Mouse (Mus musculus) cerebellum, postnatal 4 days (tissue): ENCODE results near the gene Akirin1.
A peak's percentile ranks its signal among the peaks of the same experiment; 100 is the strongest.

Experiments
- DNase-seq, 2 experiments: peaks; one replicate each; pipeline ENCODE4 v3.0.0; 2022; ENCODE audit warnings: low spot score in 2 of 2, mixed read lengths in 1 of 2

Akirin1 gene

DNA sequence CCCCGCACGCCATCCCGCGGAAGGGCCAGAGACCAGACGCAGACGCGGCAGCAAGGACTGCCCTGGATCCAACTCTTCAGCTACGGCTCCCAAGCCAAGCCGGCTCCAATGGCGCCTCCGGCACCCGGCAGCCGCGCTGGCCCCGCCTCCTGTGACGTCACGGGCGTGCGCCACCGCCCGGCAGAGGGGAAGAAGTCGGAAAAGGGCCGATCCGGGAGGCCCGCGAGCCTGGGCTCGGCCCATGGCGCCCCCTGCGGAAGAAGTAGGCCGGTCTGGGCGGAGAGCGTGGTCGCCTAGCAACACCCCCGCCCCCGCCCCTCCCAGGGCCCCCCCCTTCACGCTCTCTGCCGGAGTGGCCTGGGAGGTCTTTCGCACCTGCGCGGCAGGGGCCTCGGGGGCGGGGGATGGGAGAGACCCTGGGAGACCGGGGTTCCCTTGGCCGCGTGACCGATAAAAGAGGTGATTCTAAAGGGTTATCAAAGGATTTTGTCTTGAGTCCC is at the start of gene Akirin1:
Akirin1 (minus strand) TSS at position 194 of the 500 bp plus-strand sequence.
- peak; percentile 98 to 99 for DNase-seq

DNA sequence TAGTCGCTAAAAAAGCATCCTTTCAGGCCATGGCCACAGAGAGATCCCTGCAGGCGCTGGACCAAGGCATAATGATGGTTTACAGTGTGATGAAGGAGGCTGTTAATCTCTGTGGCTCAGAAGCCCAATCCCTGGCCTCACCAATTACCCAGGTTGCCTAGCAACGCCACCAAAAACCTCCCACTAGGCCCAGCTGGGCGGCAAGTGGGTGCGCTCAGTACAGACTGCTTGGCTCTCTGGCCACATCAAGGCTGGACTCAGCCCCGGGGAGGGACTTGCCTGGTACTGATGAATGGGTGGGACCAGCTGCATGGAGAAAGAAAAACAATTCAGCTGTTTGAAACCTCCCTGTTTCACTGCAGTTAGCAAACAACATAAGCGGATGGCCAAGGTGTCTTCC is 47.7 kb upstream of the Akirin1 start:
- no peak for DNase-seq

DNA sequence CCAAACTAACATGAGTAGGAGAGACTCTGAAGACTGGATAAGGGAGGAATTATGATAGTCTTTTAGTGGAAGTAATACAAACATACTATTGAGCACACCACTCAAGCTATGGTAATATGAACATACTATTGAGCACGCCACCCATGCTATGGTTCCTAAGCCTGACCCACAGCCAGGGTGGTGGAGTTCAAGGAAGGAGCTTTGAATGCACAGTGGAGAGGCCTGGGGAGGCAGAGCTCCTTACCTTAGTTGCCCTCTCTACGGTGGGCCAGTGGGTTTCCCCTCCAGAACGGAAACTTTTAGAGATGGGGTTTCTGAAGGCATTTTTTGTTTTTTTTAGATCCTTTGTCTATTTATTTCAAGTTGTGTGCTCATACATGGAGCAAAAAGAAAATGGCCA is 47.3 kb upstream of the Akirin1 start:
- DNase-seq = no peak

DNA sequence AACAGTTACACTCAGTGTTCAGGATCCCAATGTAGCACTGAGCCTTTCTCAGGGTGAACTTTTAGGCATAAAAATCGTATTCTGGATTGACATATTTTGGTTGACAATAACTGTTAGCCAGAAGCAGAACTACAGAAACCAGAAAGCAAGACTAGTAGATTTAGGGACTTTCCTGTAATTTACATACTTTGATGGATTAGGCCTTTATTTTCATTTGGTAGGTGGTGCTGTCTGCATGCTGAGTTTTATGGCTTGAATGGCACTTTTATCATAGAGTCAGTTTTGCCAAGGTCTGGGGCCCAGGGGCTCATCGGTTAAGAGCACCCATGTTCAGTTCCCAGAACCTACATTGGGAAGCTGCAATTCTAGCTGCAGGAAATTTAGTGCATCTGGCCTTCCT is 44.9 kb upstream of the Akirin1 start:
- no peak for DNase-seq

DNA sequence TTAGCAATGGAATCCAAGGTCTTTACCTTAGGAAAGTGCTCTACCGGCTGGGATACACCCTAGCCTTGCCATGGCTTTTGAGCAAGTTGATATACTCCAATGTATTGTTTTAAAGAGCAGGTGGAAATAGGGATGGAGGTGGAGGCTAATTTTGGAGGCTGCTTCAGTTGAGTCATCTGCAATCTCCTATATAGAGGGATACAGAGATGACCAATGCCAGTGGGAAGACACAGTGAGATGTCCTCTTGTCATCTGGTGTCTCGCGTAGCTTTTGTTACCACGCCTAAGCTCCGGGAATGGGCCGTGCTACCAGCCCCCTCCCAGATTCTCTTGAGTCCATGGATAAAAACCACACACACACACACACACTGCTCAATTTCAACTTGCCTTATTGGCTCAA is 43.0 kb upstream of the Akirin1 start:
- DNase-seq = no peak

DNA sequence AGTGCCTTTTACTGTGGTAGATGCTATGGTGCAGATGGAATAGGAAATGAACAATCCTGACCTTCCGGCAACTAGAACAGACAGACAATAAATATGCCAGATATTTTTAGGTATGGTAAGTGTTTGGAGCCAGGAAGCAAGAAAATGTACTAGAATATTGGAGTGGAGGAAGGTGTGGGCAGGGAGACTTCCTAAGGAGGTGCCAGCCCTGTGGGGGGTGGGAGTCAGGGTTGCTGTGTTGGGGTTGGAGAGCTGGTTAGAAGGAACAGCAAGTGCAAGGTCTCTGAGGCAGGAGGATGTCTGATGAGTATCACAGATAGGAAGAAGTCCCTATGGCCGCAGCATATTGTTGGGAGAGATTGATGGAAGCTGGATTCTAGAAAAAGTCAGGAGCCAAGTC is 42.5 kb upstream of the Akirin1 start:
- DNase-seq = no peak

DNA sequence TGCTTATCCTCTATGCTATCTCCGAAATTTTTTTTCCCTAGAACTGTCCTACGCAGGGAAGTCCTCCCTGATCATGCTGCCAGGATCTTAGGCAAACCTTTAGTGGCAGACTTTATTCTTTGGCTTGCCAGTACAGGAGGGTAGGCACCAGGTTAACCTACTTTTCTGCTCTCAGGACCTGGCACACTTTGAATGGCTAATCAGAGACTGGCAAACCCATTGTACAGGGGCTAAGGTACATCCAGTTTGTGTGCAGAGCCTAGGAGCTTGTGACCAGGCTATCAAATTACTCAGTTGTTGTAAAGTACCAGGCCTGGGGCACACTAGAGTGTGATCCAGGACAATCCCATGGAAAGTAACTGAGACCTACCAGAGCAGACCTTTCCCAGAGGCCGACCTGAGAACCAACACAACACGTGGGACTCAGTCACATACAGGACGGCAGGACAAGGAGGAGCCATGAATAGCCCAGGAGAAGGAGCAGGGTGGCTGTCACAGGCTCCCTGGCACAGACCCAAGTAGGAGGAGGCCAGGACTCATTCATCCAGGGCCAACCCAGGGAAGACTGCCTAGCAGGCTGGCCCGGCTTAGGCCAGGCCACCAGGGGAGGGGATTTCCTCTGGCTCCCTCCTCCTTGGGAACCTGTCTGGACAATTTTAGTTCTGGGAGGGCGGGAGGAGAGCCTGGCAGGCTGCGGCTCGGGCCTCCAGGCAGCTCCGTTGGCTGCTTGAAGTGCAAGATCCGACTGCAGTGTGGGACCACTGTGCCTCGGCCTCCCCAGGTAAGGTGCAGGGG is 37.2 kb upstream of the Akirin1 start, which contains the start of gene Rhbdl2:
Rhbdl2 (plus strand) TSS at position 684 of the 795 bp plus-strand sequence.
- peak; percentile 27 to 68 for DNase-seq

DNA sequence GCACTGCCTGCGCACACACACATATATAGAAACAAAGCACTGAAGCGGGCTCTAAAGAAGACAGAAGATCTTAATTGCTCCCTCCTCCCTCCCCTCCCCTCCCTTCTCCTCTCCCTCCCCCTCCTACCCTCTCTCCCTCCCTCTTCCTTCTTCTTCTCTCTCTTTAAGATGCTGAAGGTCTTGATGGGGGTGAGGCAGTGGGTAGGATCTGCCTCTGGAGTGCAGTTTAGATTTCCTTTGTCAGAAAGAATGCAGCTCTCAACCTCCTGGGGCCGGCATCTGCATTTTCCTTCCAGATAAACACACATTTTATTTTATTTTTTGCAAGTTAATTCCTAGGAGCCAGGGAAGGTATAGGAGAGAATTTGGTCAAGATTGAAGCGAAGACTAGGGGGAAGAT is 18.1 kb upstream of the Akirin1 start:
- no peak for DNase-seq

DNA sequence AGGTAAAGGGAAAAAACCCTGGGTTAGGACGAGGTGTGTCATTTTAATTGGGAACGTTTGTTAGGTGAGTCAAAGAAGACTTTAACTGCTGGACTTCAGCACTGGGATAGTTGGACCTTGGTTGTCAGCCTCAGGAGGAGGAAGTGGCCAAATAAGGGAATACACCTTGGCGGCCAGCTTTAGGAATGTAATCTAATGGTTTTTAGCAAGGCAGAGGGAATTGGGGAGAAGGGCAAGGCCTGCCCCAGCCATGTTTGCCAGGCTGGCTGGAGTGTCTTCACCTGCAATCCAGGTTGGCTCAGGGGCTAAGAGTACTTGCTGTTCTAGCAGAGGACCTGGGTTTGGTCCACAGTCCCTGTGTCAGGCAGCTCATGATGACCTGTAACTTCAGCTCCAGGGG is 17.7 kb upstream of the Akirin1 start:
- DNase-seq = no peak

DNA sequence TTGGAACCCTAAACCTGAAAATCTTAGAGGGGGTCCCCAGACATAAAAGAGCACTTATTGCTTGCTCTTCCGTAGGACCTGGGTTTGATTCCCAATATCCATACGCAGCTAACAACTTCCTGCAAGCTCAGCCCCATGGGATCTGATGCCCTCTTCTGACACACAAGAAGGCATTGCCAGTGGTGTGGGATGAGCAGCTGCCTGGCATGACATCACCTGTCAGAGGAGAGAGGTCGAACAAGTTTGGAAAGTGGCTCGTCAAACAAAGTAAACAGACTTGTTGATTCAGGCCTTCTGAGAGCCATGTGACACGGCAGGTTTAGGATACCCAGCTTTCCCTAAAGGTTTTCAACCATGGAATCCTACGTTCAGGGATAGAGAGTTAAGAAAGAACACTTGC is 14.9 kb upstream of the Akirin1 start:
- no peak for DNase-seq

DNA sequence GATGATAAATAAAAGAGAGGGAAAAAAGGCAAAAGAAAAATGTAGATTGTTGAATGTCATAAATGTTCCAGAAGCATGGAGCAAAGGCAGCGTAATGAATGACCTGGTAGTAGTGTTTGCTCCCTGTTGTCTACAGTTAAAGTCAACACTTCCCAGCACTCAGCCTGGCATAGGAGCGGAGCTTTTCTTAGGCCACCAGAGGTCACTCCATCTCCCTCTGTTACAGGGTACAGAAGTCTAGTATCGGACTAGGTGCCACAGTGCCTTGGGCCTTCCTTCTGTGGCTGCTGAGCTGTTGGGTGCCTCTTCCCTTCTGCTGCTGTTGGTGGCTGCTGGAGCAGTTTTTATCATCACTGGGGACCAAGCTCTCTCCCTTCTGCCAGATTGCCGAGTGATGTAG is 8.2 kb upstream of the Akirin1 start:
- DNase-seq = peak in 1 of 2 experiments; percentile 4

DNA sequence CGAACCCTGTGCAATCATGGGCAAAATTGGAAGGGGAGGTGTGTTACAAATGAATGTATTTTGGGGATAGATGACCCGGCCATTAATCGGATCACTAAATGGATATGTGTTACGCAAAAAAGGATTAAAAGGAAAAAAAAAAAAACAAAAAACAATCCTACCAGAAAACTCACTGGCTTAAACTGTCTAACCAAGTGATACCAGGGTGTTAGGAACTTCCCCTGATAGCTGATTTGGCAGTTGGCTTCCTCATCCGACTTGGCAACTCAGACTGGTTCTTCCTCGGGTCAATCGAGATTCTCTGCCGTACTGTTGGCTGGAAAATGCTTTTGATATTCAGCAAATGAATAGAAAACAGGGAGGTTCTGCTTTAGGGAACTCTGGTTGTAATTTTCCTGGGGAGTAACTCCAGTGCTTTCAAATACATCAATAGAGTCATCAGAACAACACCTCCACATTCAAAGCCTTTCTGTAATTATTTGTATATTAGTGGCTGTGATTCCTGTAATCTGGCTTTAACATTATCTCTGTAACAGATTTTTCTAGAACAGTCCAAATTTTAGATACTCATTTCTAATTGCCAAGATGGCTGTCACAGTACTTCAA is 665 bp upstream of the Akirin1 start:
- peak in 1 of 2 experiments; percentile 7 for DNase-seq

DNA sequence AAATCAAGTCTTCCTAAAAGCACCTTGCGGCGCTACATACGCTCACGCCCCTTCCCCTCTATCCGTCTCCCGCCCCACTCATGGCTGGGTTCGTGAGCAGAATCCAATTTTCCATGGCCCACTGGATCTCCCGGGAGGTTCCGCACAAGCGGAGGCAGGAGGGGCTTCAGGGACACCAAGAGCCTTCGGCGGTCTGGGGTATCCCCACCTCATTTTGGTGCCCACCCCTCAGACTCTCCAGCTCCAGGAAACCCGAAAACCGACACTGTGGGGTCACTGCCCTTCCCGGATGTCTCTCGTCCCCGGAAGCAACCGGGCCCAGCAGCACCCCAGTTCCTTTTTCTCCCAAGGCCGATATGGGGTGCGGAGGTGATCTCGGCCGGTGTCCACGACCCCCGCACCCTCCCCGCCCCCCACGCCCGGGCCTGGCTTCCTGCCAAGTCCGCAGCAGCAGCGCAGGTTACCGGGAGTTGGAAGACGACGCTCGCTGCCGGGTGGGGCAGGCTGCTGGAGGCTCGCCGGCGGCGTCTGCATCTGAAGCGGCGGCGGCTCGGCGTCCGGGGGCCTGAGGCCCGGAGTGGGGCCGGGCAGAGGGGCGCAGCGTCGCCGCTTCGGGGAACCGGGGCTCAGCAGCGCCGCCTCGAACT is 538 bp downstream of the Akirin1 start:
- no peak for DNase-seq

DNA sequence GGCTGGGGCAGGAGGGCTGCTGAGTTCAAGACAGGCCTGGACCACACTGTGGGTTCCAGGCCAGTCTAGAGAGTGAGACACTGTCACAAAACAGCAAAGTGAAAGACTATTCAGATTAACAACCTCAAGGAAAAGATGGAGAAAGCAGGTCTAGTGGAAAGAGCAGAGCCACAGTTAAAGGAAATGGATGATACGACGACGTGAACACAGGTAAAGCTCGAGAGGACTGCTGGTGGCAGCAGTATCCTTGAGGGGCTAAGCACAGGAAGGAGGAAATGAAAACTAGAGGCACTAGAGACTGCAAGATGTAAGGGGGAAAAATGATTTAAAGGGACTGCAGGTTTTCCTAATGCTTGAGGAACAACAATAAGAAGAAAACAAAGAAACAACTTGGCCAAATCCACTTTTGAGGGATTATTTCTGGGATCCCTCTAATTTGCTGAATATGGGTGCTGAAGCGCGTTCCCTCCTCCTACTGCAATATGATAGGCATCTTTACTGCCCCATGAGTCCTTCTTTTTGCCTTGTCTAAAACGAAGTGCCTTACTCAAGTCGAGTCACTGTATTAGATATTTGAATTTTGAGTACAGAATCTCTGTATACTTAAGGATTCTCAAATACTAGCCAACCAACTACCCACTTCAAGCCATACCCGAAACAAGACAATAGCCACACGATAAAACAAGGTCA is 1.3 kb downstream of the Akirin1 start:
- DNase-seq = no peak

DNA sequence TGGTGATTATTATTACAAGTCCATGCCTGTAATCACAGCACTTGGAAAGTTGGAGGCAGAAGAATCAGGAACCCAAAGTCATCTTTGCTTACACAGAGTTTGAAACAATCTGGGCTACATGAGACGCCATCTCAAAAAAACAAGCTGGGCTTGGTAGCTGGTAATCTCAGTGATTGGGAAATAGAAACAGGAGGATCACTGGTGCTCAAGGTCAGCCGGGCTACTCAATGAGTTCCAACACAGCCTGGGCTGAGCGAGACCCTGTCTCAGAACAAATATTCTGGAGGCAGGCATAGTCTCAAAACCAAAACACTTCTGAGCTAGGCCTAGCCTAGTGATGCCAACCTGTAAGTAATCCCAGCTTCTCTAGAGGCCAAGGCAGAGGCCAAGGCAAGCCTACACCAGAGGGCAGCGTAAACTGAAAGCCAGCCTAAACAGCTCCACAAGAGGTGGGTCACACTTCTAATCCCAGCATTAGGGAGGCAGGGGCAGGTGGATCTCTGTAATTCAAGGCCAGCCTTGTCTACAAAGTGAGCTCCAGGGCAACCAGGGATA is 4.8 kb downstream of the Akirin1 start:
- DNase-seq = no peak

DNA sequence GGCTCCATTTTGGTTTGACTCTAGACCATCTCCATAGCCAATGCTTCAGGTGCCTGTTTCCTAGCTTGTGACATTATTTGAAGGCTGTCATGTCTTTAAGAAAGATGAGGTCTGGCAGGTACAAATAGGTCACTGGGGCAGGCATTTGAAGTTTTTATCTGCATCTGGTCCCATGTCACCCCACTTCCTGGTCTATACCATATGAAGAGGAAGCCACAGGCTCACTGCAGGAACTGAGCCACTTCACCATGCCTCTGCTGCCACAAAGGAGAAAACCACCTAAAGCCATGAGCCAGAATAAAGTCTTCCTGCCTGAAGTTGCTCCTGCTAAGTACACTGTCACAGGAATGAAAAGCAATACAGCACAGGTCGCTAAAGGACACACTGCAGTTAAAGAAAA is 7.3 kb downstream of the Akirin1 start:
- no peak for DNase-seq

DNA sequence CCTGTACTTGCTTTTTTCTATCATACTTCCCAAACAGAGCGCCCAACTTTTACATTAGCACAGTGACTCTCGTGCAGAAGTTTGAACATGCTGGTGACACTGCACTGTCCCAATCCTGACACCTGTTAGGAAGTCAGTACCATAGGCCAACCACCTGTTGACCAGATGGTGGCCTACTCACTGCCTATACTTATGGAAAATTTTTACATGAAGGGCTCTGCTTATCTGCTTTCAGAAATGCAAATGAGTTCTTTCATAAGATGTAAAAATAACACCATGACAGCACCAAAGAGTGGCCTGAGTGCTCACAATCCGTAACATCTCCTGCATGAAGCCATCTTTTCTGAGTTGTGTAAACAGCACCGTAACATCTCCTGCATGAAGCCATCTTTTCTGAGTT is 11.4 kb downstream of the Akirin1 start:
- no peak for DNase-seq

DNA sequence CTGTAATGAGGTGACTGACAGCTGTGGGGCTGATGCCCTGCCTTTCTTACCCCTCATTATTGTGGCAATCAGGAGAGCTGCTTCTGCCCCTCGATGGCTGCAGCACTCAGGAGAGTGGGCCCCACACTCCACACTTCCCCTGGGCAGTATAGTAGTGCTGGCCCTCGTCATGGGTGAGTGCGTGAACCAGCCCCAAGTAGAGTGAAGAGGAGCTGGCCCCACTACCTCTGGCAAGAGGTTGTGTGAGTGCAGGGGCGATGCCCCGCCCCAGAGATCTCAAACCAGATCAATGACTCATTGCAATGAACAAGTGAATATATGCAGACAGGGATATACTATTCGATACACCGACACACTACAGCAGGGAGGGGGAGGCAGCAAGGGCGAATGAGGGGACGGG is 16.6 kb downstream of the Akirin1 start:
- DNase-seq = no peak

DNA sequence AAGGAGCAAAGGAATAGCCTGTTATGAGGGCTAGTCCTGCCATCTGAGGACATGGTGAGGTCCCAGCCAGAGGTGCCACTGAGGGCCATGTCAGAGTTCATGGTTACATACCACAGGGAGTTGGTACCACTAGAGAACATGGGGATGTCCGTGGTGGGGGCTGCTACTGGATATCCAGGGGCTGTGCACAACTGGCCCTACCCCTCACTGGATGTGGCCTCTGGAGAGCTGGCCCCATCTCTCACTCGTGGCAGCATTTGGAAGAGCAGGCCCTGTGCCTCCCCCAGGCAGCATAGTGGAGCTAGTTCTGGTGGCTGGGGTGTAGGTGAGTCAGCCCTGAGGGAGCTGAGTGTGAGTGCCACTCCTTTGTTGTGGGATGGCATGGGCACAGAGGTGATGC is 17.2 kb downstream of the Akirin1 start:
- DNase-seq = no peak

DNA sequence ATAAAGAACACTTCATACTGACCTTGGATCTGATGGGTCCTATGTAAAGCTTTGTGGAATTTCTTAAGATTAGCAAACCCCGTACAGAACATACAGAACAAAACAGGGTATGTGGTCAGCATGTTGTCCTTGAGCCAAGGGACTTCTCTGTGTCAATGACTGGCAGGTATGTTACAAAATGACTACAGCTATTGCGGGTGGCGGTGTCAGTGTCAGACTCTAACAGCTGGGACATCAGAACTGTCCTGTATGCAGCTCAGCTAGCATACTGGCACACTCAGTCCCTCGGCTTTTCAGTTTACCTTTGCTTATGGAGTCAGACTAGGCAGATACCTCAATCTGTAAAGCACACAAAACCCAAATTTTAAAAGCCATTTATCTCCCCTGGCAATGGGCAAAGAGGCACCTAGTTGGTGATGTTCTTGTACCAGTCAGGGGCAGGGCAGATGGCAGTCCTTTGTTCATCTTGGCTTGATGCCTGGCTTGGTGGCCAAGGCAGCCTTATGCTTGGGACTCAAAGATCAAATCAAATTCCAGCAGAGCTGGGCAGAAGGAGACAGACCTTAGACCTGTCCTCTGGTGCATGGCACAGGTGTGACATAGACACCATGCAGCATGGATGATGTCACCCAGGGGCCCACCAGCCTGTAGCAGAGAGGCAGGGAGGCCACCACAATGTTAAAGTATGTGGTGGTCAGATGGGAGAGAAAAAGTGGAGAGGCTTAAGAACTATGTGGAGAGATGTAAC is 17.8 kb downstream of the Akirin1 start:
- DNase-seq = no peak

DNA sequence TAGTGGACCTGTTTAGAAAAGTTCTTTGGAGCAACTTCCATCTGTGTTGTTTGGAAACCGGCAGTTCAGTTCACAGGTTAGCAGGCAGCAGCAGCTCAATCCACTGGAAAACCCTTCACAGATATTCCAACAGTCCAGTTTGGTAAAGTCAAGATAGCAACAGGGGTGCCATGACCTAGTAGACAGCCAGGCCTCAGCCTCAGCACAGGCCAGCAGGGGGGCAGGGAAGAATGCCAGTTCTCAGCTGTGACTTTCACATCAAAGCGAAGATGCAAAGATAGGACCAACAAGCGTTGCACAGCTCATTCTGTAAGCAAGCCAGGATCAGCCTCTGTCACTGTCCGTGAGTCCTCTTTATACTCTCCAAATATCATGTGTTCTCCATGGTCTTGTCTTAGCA is 28.4 kb downstream of the Akirin1 start:
- no peak for DNase-seq
